Mouse (Mus musculus) 3134 (cell line): Measurements from ENCODE around the gene Mup1.
"Not testable (repeated sequence)": the region's sequence is repeated elsewhere in the genome, so short reads cannot be mapped to it uniquely, and the experiment has no call there.

ENCODE experiments used
- DNase-seq: peaks from one replicate; pipeline ENCODE4 v3.0.0-alpha.2; 2011; ENCODE audit warnings: low spot score; ENCODE audit not compliant: insufficient read length; ENCODE audit errors: extremely low read depth

Gene Mup1

DNA sequence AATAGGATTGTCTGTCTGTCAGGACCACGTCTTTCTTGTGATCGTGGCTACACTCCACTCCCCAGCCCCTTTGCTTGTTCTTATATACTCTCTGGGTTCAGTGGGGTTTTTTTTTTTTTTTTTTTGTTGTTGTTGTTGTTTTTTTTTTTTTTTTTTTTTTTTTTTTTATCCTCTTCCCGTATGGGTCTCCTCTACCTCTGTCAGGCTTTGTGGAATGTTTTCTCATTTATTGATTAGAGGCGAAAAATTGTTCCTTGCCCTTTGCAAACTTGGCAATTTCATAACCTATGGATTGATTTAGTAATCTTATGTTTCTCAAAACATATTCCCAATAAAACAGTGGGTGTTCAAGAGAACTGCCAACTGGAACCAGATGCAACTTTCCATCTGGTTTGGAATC is at the start of gene Mup1:
Mup1 (minus strand) TSS at position 101 of the 400 bp plus-strand sequence.
- DNase-seq = not testable (repeated sequence)
